14 mouse cellular contexts compared by ENCODE assay signal in genomic region chr10:91858711-91859595, GRCm38 (mm10).
DNase-seq lines count a peak whose midpoint lies in the region; ATAC-seq and TF ChIP-seq lines count a peak whose summit lies in the region.
"Had no signal": no experiment of that assay in that cellular context is flagged by ENCODE, and none has a peak within 500 bp of the region (broad histone marks: within the 10 kb centered on the region; RNA-seq: fewer than 3 reads in every experiment).

No protein-coding gene starts in this region.

- no peak overlapping the region for H3K4me3 ChIP-seq in midbrain, embryonic 10.5 days
- no peak overlapping the region for H3K4me3 ChIP-seq in midbrain, embryonic 13.5 days (replicated peaks)
- H3K4me3 ChIP-seq in limb, embryonic 14.5 days (replicated peaks; ENCODE audit: low read length), result no peak overlapping the region
- H3K4me3 ChIP-seq: gastrocnemius, adult 2 months; liver, embryonic 13.5 days had no signal

- DNase-seq in heart, adult 11 months, result peak; percentile 63
- no peak for DNase-seq in heart, adult 9 months (ENCODE audit: low spot score in 2 of 2)
- DNase-seq in midbrain, embryonic 10.5 days (ENCODE audit: low spot score), result peak; percentile 11
- DNase-seq in fibroblast of lung, adult 2 months (ENCODE audit: low read depth), result peak; percentile 51
- DNase-seq in limb, embryonic 14.5 days (ENCODE audit: low spot score), result peak; percentile 93
- no peak for DNase-seq in T-cell, adult 2 months (ENCODE audit: low spot score)
- DNase-seq: cerebellum, adult 11-12 months; gastrocnemius, adult 2 months; heart, postnatal 14 days; liver, embryonic 13.5 days; thymus, adult 18-20 months had no signal

- H3K9me3 ChIP-seq in midbrain, embryonic 10.5 days (replicated peaks), result no peaks in the 10 kb centered on the region
- peaks cover 3% of the 10 kb centered on the region; the same call in 1 of the 2 replicates for H3K9me3 ChIP-seq in midbrain, embryonic 13.5 days
- no peaks in the 10 kb centered on the region for H3K9me3 ChIP-seq in limb, embryonic 14.5 days (ENCODE audit: control insufficient read depth, low read length)
- H3K9me3 ChIP-seq: liver, embryonic 13.5 days had no signal

- no peak for ATAC-seq in midbrain, embryonic 13.5 days
- ATAC-seq in limb, embryonic 14.5 days (ENCODE audit: low FRiP score, low read depth), result peak; percentile 93
- ATAC-seq: activated CD4-positive, CD25-positive, alpha-beta regulatory T cell, adult 4 months; inflammation-experienced regulatory T-cells, adult 6 months had no signal

- no peaks in the 10 kb centered on the region for H3K27me3 ChIP-seq in midbrain, embryonic 10.5 days (ENCODE audit: low read depth, poor library complexity, severe bottlenecking)
- H3K27me3 ChIP-seq in midbrain, embryonic 13.5 days, result no peaks in the 10 kb centered on the region
- no peaks in the 10 kb centered on the region for H3K27me3 ChIP-seq in limb, embryonic 14.5 days (ENCODE audit: control insufficient read depth, insufficient read depth, low read length)
- H3K27me3 ChIP-seq: liver, embryonic 13.5 days had no signal

- no peak overlapping the region for H3K4me2 ChIP-seq in midbrain, embryonic 13.5 days (replicated peaks)
- H3K4me2 ChIP-seq in limb, embryonic 14.5 days (replicated peaks; ENCODE audit: low read depth, low read length, severe bottlenecking), result 0 out of 2 replicates have a peak overlapping the region, but pooled peaks have one; percentile 2
- H3K4me2 ChIP-seq: liver, embryonic 13.5 days had no signal

- no peak overlapping the region for H3K9ac ChIP-seq in midbrain, embryonic 13.5 days (replicated peaks)
- no peak overlapping the region for H3K9ac ChIP-seq in limb, embryonic 14.5 days (ENCODE audit: low read depth, low read length, severe bottlenecking)
- H3K9ac ChIP-seq: liver, embryonic 13.5 days had no signal

- no peaks in the 10 kb centered on the region for H3K36me3 ChIP-seq in midbrain, embryonic 10.5 days
- H3K36me3 ChIP-seq in midbrain, embryonic 13.5 days, result no peaks in the 10 kb centered on the region
- no peaks in the 10 kb centered on the region for H3K36me3 ChIP-seq in limb, embryonic 14.5 days (ENCODE audit: control insufficient read depth, insufficient read depth, low read length)
- H3K36me3 ChIP-seq: liver, embryonic 13.5 days had no signal

- no peak for TF ChIP-seq POLR2A in limb, embryonic 14.5 days (IDR thresholded peaks at IDR 0.05; ENCODE audit: borderline replicate concordance, extremely low read depth, insufficient read depth, insufficient read length)

- peaks cover 4% of the 10 kb centered on the region; the same call in 1 of the 2 replicates for H3K4me1 ChIP-seq in midbrain, embryonic 10.5 days
- H3K4me1 ChIP-seq in midbrain, embryonic 13.5 days (replicated peaks), result 0 out of 2 replicates have a peak, but pooled peaks cover 3% of the 10 kb centered on the region
- H3K4me1 ChIP-seq in limb, embryonic 14.5 days (ENCODE audit: control insufficient read depth, insufficient read depth, low read length), result peaks cover 14% of the 10 kb centered on the region
- H3K4me1 ChIP-seq: liver, embryonic 13.5 days had no signal

- peak overlapping the region; percentile 17; the same call in 1 of the 2 replicates for H3K27ac ChIP-seq in midbrain, embryonic 10.5 days (replicated peaks)
- no peak overlapping the region for H3K27ac ChIP-seq in midbrain, embryonic 13.5 days
- H3K27ac ChIP-seq in limb, embryonic 14.5 days (replicated peaks; ENCODE audit: low read depth, low read length), result 0 out of 2 replicates have a peak overlapping the region, but pooled peaks have one; percentile 28
- H3K27ac ChIP-seq: gastrocnemius, adult 2 months; liver, embryonic 13.5 days had no signal

- WGBS in midbrain, embryonic 10.5 days, result 43% methylated on average over 6 of the region's 6 CpGs
- 40% methylated on average over 6 of the region's 6 CpGs for WGBS in midbrain, embryonic 13.5 days
- WGBS in limb, embryonic 14.5 days, result 14% methylated on average over 6 of the region's 6 CpGs

Comparison
In these comparisons a context has a peak if more than half of its experiments do, and no peak if none do; other contexts are left out.
1. DNase-seq: peak in heart, adult 11 months (single experiment), midbrain, embryonic 10.5 days (single experiment), fibroblast of lung, adult 2 months (single experiment) and limb, embryonic 14.5 days (single experiment); none in heart, adult 9 months (0 of 2) and T-cell, adult 2 months (single experiment).